Mouse (Mus musculus) hindlimb bud, embryonic 11.5 days (tissue): ENCODE results near the gene Irx4.

Source experiments
- DNase-seq: peaks from one replicate; pipeline ENCODE4 v3.0.0-alpha.2; 2012; ENCODE audit warnings: low read depth, low spot score; ENCODE audit errors: extremely low spot score

The Irx4 gene

GRCm38 (mm10) chr13:73269891-73270290 is 9.6 kb downstream of the Irx4 start:
- no peak for DNase-seq

- DNase-seq, result no peak
Observed at GRCm38 (mm10) chr13:73270451-73271081, 10.3 kb downstream of the Irx4 start.

- no peak for DNase-seq
Observed at GRCm38 (mm10) chr13:73271336-73272242, 11.3 kb downstream of the Irx4 start.

GRCm38 (mm10) chr13:73272794-73273282 is 12.6 kb downstream of the Irx4 start:
- DNase-seq, result no peak

- no peak for DNase-seq
Observed at GRCm38 (mm10) chr13:73273536-73273935, 13.3 kb downstream of the Irx4 start.

GRCm38 (mm10) chr13:73277361-73277760 is 17.1 kb downstream of the Irx4 start:
- no peak for DNase-seq

GRCm38 (mm10) chr13:73277797-73278196 is 17.5 kb downstream of the Irx4 start:
- DNase-seq, result no peak

GRCm38 (mm10) chr13:73279196-73279595 is 18.9 kb downstream of the Irx4 start:
- no peak for DNase-seq

- no peak for DNase-seq
Observed at GRCm38 (mm10) chr13:73282407-73282806, 22.1 kb downstream of the Irx4 start.

GRCm38 (mm10) chr13:73283534-73283933 is 23.3 kb downstream of the Irx4 start:
- DNase-seq, result no peak

- no peak for DNase-seq
Observed at GRCm38 (mm10) chr13:73290206-73290605, 29.9 kb downstream of the Irx4 start.

- no peak for DNase-seq
Observed at GRCm38 (mm10) chr13:73291102-73291501, 30.8 kb downstream of the Irx4 start.

- no peak for DNase-seq
Observed at GRCm38 (mm10) chr13:73298717-73299116, 38.4 kb downstream of the Irx4 start.

- DNase-seq, result no peak
Observed at GRCm38 (mm10) chr13:73299322-73299721, 39.0 kb downstream of the Irx4 start.

GRCm38 (mm10) chr13:73304729-73305128 is 44.5 kb downstream of the Irx4 start:
- DNase-seq, result no peak

- DNase-seq, result no peak
Observed at GRCm38 (mm10) chr13:73305398-73306084, 45.3 kb downstream of the Irx4 start.

GRCm38 (mm10) chr13:73306085-73306410 is 45.8 kb downstream of the Irx4 start:
- no peak for DNase-seq

- DNase-seq, result no peak
Observed at GRCm38 (mm10) chr13:73306430-73306829, 46.2 kb downstream of the Irx4 start.

GRCm38 (mm10) chr13:73310183-73310929 is 50.1 kb downstream of the Irx4 start:
- DNase-seq, result peak; percentile 33
